Mouse (Mus musculus) layer of hippocampus, adult 9-11 months (tissue): Measurements from ENCODE around the gene Magi1.

Source experiments
- DNase-seq: peaks from one replicate; pipeline ENCODE4 v3.0.0; 2022

The Magi1 gene

DNA sequence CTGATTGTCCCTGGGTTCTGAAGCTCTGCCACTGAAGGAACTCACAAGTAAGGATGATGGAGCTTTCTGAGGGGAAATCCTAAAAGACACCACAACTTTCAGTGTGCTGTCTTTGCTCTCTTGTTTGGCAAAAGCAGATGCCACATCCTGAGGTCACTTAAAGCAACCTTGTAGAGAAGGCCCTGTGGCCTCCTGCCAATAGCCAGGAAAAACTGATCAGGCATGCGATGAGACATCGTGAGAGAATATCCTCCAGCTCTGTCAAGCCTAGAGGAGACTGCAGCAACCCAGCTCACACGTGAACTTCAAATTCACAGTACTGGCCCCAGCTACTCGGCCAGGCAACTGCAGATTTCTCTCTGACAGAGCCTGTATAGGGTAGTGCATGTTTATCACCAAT is 412.2 kb downstream of the Magi1 start:
- DNase-seq: no peak

DNA sequence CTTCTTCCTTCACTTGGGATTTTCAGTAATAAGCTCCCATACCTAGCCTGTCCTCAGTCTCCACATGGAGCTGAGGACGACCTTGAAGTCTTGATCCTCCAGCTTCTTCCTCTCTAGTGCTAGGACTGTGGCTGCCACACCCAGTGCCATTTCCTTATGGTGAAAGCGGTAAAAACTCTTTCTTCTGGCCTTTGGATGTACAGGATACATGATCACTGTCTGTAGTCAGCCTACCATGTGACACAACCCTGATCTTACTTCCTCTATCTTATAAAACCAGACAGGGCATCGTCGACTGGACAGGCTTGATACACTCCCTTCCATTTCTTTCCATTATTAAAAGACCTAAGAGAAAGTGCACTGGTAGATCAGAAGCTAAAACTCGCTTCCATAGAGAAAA is 413.7 kb downstream of the Magi1 start:
- DNase-seq: peak; percentile 9

DNA sequence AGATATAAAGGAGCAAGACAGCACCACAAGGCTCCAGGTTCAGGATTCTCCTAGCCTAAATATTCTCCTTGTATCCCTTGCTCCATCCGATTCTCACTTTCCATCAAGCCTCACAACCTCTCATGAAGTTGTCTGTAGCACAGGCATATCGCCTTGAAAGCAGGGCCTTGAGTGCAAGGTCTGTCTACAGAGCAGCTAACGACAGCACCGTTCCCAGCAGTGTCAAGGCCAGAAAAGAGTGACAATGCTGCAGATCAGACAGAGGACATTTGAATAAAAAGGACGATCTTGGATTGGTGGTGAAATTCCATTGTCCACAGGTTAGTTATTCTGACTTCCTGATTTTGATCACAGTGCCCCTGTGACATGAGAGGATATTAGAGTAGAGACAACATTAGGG is 421.5 kb downstream of the Magi1 start:
- DNase-seq: no peak

DNA sequence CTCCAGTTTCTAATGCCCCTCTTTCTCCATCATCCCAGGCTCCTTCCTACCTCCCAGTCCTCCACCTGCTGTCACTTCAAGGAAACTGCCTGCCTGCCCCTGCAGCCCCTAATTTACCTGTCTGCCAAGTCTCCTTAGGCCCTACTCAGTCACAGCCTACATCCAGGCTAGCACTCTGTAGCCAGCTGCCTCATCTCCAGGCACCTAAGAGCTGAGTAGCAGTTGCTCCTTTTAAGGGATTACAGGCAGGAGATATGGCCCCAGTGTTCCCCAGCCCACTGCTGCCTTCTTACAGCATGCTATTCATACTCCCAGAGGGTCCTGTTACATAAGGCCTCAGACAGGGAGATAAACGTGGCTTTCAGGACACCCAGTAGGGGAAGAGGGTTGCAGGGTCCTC is 426.9 kb downstream of the Magi1 start:
- DNase-seq: no peak

DNA sequence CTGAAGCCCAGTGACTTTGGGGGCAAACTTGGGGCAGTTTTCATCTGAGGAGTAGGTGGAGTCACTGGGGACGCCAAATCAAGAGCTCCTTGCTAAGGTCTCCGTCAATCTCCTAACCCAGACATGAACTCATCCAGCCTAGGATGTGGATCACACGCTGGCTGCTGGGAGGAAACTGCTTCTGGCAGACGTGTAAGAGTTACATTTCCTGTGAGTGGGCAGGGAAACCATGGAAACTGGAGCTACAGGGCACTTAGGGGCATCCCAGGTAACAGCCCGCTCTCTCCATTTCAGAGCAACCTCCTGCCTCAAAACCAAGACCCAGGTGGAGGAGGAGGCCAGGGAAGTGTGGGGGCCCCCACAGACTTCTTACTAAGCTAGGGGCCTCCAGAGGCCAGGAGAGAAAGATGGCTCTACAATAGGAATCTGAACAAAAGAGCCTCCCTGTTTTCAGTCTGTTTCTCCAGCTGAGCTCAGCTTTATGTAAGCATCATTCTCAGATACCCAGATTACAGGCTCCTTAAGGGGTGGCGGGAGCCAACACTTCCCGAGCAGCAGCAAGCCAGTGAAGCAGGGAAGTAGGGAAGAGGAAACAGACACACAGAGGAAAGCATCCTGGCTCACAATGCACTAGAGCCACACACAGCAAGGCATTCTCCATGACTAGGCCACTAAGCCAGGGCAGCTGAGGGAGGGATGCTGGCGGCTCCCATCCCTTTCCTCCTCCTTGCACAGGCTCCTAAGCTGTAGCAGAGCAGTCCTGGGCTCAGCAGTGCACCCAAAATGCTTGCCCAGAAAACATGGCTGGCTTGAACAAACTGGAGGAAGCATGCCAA is 427.7 kb downstream of the Magi1 start:
- peak; percentile 28 for DNase-seq

DNA sequence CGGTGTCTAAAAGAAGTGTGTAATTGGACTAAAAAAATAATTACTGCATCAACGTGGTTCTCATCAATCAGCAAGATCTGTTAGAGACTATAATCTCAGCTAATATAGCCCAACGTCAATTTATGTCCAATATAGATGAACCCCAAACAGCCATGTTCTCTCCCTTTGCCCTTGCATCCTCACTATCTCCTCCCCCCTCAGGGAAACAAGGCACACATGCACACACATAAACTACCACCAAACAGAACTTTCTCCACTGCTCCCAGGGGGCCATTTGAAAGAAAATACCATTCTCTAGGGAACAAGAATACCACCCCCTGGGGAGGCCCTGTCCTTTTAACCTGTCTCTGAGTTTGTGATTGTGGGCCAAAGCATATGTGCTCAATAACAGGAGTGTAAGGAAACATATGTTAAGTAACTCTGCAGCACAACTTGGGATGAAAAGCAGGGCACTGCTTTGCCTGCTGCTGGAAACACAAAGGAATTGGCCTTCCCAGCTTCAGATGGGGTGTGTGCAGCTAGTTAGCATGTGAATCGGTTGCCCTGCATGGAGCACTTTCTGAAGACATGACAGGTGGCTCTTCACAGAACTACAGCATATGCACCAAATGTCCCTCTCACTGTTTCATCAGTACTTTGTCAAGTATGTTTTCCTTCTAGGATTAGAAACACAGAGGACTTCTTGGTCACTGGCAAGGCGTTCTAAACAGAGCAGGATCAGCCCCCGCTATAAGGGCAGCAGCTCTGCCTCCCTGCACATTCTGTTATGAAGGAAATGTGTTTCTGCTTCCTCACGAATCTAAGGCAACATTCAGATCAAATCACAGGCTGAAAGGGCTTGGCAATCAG is 434.6 kb downstream of the Magi1 start:
- no peak for DNase-seq

DNA sequence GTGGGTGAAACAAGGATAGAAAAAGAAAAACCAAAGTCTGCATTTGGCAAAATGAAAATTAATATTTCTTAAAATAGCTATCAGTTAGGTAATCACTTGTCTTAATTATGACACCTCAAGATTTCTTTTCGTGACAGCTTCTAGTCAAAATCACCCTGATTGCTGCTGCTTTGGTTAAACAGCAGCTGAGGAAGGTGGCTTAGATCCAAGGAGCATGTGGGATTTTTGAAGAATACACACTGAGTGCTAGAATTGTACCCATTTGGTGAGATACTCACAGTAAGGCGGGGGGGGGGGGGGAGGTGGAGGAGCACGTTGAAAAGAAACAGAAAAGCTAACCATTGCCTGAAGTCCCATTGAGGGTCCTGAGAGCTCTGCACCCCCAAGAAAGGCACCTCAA is 438.2 kb downstream of the Magi1 start:
- DNase-seq: peak; percentile 26

DNA sequence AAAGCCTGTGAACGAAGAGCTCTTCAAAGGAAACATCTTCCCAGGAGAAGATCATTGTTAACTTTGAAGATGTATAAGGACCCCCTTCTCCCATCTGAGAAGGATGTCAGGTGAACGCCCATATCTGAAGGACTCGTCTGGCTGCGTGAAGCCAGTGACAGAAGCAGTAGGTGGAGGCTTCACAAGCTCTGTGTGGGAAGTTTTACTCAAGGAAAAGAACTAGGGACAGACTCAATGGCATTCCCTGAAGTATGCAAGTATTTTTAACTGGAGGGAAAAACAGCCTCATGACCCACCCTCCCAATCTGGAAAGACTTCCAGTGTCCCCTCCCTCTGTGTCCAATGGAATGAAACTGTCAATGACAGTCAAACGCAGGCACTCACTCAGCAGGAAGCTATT is 438.6 kb downstream of the Magi1 start:
- DNase-seq: no peak

DNA sequence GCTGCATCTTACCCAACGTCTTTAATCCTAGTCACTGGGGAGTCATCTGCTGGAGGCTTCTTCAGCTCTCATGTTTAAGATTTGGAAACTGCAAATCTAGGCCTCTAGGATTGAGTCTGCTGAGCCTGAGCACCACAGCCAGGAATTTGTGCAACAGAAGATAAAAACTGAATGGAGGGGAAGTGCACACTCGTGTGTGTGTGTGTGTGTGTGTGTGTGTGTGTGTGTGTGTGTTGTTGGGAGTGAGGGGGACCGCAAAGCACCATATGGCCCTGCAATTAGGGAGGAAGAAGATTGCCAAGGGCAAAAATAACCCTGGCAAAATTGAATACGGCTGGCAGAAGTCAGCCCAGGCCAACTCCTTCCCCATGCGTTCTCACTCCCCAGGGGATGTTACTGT is 439.1 kb downstream of the Magi1 start:
- DNase-seq: no peak

DNA sequence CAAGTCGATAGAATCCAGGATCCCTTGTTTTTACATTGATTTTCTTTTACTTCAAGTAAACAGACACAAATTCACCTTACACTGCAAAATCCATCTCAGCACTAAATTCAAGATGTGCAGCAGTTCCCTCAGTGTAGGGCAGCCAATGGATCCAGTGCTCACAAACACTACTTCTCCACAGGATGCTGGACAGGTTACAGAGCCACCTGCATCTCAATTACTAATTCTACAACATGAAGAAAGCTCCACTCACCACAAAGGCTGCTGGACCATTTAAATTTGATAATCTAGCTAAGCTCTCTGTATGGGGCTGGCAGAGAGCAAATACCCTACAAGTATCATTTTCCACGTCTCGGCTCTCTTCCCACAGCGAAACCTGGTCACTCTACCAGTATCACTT is 445.3 kb downstream of the Magi1 start:
- DNase-seq: no peak

DNA sequence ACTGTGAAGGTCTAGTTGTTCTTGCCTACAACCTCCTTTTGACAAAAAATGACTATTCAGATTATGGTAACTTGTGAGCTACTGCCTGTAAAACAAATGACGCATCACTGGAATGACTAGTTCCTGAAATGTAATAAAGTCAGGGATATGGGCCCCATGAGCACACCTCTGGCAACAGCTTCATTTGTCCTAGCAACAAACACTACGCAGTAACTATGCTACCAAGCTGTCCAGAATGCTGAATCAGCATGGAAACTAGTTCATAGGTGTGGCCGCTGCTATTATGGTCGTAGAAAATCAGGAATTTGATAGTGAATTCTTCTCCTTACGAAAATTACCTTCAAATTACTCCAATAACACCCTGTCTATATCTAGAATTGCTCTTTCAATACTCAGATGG is 447.1 kb downstream of the Magi1 start:
- no peak for DNase-seq

DNA sequence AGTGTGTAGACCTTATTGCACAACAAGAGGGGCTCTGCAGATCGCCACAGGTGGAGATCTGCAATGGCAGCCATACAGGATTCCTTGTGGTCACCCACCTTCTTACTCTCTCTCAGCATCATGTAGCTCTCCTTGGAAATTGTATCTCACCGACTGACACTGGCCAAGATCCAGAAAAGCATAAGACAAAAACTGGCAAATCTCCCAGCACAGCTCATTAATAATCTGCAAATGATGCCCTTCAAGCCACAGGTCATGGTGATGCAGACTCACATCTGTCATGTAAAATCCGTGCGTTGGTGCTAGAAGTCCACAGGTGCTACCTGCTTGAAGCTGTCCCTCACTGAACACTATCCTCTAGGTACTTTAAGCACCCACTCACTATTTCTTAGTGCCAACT is 448.5 kb downstream of the Magi1 start:
- DNase-seq: no peak

DNA sequence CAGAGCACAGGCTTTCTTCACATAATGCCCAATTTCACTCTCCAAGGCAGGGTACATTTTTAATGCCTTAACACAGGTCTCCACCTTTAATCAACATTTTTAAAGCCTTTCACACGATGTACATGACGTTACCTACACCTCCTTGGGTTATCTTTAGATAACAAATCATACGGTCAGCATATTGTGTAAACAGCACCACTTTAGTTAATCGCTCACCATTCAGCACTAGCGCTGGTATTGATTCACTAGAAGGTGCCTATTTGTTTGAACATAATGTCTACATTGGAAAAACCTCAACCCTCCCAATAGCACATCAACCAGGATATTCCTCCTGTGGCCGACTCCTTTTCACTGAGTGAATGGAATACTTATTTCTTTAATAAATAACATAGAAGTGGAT is 455.5 kb downstream of the Magi1 start:
- DNase-seq: no peak

DNA sequence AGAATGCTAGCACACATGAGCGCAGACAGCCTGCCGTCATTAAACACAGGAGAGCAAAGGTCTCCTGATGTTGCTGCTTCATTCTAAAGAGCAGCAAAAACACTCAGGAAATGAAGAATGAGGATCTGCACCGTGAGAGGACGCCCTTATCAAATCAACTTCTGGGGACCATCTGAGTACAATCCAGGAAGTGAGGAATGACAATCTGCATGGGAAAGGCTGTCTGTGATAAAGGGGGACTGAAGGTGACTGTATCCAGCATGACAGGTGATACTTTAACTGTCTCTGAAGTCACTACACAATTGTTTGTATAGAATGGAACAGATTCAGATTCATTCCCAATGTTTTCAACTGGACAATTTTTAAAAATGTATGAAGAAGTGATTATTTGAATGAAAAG is 456.8 kb downstream of the Magi1 start:
- no peak for DNase-seq

DNA sequence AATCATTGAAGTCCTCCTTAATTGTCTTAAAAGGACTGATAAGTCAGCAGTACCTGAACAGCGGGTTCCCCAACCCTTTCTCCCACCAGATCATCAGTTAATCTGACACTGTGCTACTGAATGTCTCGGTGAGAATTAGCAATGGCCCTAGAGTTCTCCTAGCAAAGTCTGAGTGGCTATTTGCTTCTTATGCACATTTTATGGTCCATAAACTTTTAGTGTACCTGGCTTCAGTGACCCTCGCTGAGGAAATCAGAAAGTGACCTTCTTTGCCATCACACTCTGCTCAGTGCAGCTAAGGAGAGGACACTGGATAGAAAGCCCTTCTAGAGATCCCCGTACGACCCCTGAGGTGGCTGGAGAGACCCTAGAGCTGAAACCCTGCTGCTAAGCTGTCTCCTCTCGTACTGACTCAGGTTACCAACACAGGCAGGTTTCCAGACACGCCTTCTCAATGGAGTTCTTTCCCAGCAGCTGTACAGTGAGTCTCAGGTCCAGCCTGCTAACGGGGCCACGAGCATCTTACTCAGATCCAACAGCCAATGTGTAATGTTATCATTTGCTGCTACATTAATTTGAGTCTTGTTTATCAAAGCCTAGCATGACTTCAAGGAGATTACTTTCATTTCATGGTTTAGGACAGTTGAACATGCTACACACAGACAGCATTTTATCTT is 461.4 kb downstream of the Magi1 start:
- no peak for DNase-seq

DNA sequence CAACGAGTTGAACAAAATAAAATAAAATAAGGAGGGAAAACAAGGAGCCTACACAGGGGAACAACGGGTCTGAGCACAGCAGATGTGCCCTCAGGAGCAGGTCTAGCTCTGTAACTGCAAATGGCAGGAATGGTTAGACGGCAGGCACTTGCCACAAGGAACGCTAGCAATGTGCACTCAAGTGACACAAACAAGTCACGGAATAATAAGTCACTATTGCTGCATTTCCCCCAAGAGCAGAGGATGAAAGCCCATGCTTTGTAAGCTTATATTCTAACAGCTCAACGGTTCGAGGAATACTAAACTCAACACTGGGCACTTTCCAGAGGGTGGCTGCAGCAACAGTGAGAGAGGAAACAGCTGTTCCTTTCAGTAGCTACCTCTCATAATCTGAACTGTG is 462.2 kb downstream of the Magi1 start:
- no peak for DNase-seq

DNA sequence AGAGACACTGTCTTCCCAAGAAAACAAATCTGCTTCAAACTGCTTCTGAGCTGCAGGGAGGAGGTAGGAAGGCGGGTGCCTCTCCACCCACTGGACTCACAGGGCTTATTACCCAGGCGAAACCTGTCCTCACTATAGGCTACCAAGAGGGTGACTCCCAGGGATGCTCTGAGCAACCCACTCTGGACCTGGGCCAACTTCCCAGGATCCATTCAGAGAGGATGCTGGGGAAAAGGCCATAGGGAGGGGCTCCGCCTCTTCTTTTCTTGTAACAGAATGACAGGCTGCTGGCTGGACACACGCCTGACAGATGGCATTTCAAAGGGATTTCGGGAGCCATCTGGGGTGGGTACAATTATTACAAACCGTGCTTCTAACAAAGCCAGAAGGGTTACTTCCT is 463.8 kb downstream of the Magi1 start:
- DNase-seq: peak; percentile 74

DNA sequence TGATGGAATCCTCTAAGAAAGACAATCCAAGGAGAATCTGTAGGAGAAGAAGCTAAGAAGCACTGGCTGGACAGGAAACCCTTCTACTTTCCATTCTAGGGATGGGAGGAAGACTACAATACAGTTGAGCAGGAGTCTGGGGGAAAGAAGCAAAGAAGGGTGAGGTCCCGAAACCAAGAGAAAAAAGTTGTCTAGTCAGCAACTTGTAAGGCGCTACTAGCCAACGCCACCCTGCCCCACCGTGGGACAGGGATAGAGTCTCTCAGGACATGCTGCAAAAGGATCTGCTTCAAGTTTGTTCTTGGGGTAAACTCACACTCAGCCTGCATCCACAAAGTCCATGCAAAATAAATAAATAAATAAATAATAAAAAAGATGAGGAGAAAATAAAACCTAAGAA is 464.4 kb downstream of the Magi1 start:
- no peak for DNase-seq

DNA sequence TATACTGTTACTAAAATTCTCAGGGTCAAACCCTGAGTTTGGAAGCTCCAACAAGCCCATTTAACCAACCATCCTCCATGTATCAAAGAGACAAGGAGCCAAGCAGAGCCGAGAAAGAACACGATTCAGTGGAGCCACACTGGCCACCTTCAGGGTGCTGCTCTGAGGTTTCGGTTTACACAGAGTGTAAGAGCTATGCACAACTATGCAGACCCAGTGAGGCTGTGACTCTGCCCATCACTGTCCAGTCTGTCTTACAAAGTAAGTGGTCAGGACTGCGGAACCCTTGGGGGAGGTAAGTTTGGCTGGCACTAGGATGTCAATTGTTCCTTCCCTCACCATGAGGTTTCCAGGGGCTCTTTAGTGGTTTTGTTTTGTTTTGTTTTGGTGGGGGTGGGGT is 465.2 kb downstream of the Magi1 start:
- no peak for DNase-seq

DNA sequence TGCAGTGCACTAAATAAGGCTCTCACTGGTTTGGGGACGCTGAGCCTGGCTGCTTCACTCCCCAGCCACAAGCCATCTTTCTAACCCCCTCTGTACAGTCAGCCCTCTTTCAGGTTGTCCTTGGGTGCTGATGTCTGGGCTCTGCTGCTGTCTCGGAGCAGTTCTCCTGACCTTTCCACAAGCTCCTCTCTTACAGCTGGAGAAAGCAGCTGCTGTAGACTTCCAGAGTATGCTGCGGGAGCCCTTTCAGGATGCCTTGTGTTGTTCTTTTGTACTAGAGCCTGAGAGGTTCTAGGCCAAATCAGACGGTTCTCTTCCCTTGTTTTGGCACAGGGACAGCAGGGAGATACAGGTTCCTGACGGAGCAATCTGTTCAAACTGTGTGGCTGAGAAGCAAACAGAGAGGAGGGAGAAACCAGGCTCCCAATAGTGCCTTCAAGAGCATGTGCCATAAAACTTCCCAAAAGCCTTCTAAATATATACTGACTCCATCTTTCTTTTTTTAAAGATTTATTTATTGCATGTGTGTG is 478.2 kb downstream of the Magi1 start:
- no peak for DNase-seq

DNA sequence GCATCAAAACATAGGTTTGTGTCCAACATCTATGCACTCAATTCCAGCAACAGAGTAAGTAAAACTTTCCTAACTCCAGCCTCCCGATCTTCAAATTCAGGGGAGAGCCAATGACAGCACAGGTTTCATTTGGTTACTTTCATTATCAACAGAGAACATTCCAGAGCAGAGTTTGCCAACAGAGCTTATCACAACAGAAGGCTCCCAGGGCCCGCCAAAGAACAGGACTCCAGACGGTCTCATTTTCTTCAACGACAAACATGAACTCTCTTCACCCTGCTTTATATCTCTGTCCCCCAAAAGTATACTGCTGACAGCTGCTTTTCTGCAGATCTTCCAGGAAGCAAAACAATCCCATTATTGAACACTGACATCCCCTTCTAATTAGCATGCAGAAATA is 481.3 kb downstream of the Magi1 start:
- no peak for DNase-seq

DNA sequence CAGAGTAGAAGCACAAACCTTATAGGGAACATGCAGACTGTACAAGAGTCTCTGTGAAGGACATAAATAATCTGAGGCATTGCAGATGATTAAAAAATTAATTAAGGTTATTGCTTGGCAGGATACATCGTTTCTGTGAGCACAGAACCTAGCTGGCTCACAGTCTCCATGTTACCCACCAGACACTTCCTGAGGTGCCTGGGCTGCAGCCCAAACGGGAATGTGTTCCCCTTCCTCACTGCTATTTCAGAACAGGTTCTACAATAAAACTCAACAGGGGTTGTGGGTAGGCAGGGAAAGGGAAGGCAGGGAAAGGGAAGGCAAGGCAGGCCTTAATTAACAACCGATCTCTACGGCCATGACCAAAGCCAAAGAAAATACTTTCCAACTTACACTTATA is 483.3 kb downstream of the Magi1 start:
- no peak for DNase-seq
